Mouse (Mus musculus): ENCODE results near the gene Isl2.

DNA sequence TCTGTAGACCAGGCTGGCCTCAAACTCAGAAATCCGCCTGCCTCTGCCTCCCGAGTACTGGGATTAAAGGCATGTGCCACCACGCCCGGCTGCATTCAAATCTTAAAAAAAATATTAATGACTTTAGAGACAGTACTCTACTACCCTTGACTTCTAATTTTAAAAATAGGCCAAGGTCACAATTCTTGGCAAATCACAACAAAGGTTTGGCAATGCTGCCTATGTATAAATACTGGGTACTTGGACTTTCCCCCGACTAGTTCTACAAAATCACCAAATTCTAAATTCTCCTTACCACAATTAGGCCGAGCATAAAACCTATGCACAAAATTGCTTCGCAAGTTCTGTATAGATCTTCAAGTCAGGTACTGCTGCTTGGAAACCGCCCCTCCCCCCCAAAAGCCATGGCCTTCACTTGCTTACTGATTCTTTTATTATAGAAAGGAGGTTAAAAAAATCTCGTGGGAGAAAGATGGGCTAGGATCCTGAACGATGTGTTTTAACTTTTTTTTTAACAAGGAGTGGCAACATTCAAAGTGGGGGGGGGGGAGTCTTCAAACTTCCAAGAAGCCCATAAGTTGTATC lies 27.7 kb upstream of the Isl2 start:
- TF ChIP-seq CTCF (IDR thresholded peaks at IDR 0.05) (no peak), EP300 (IDR thresholded peaks at IDR 0.05) (no peak)
